Mouse (Mus musculus) neural tube, embryonic 11.5 days (tissue): ENCODE measurements around the gene Ctnnd2. TPM values are rescaled to one million over a fixed set of nuclear protein-coding genes. Genes with fewer than 3 reads are reported as not detected.

ENCODE experiments used
- ATAC-seq: fragments of 200-750 bp; cut with Nextera tagmentation; 2 replicates; pipeline ENCODE4 v1.8.0; 2017; ENCODE audit warnings: moderate number of reproducible peaks, mild to moderate bottlenecking, moderate TSS enrichment, moderate library complexity; ENCODE audit not compliant: insufficient read depth, low FRiP score, low TSS enrichment
- DNase-seq: peaks from one replicate; pipeline ENCODE4 v3.0.0-alpha.2; 2015; ENCODE audit warnings: low spot score
- H3K27ac ChIP-seq: fragments of 300-500 bp; sonication (generic); 2 replicates; pipeline ENCODE4 v1.5.1; 2014; ENCODE audit warnings: low read depth, mild to moderate bottlenecking, low read length
- H3K27me3 ChIP-seq: fragments of 300-500 bp; sonication (generic); 2 replicates; pipeline ENCODE4 v1.6.1; 2014; ENCODE audit warnings: mild to moderate bottlenecking, low read length, mixed read lengths; ENCODE audit not compliant: control insufficient read depth, insufficient read depth
- H3K36me3 ChIP-seq: fragments of 300-500 bp; sonication (generic); 2 replicates; pipeline ENCODE4 v1.6.1; 2014; ENCODE audit warnings: mild to moderate bottlenecking, low read length, moderate library complexity, mixed read lengths; ENCODE audit not compliant: control insufficient read depth, insufficient read depth
- H3K4me1 ChIP-seq: fragments of 300-500 bp; sonication (generic); 2 replicates; pipeline ENCODE4 v1.6.1; 2014; ENCODE audit warnings: low read length, mixed read lengths; ENCODE audit not compliant: control insufficient read depth, insufficient read depth
- H3K4me2 ChIP-seq: fragments of 300-500 bp; sonication (generic); 2 replicates; pipeline ENCODE4 v1.6.1; 2014; ENCODE audit warnings: low read depth, mild to moderate bottlenecking, moderate library complexity
- H3K4me3 ChIP-seq: fragments of 300-500 bp; sonication (generic); 2 replicates; pipeline ENCODE4 v1.5.1; 2014; ENCODE audit warnings: low read depth, low read length
- H3K9ac ChIP-seq: fragments of 300-500 bp; sonication (generic); 2 replicates; pipeline ENCODE4 v1.6.1; 2014; ENCODE audit warnings: mild to moderate bottlenecking, low read length
- H3K9me3 ChIP-seq: fragments of 300-500 bp; sonication (generic); 2 replicates; pipeline ENCODE4 v1.6.1; 2016; ENCODE audit warnings: low read length; ENCODE audit not compliant: control insufficient read depth
- WGBS: fragments of 180-500 bp; shearing (Covaris S2); extraction: QIAGEN DNeasy Blood & Tissue Kit; methylation state at CpG from one replicate; pipeline ENCODE4 v1.1.7; 2014; 5-methylcytosine and 5-hydroxymethylcytosine counted together
- polyA plus RNA-seq: library from polyadenylated mRNA; unstranded; fragments of >200 nt; fragmentation: Nextera tagmentation; extraction: Ambion mirVana; gene quantifications from 2 replicates; pipeline ENCODE4 v1.2.1, GENCODE M21; 2014

The Ctnnd2 gene
- polyA plus RNA-seq, 1 experiment from 2014 or later = 24.0 TPM

DNA sequence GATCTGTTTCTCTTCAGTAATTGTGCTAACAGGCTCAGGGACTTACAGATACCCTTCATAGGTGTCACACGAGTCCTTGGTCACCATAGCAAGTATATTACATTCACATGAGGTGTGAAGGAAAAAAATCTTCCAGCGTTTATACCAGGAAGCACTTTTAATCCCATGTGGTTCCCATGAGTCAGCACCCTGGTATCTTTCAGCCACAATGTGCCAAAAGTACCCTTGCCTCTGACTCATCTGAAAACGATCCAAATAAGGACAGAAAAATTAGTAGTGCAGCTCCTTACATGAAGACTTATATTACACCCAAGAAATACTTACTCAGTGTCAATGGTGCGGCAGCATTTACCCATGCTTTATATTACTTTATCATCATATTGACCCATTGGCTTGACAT lies 104.3 kb downstream of the Ctnnd2 start:
- Histone ChIP-seq H3K4me3 (no peak overlapping the region), H3K4me1 (no peaks in the 10 kb centered on the region), H3K27me3 (no peaks in the 10 kb centered on the region), H3K4me2 (no peak overlapping the region), H3K27ac (no peak overlapping the region), H3K36me3 (no peaks in the 10 kb centered on the region), H3K9me3 (no peaks in the 10 kb centered on the region), H3K9ac (no peak overlapping the region)
- DNase-seq = no peak
- 85% methylated on average over 4 of the region's 4 CpGs for WGBS
- ATAC-seq = no peak

DNA sequence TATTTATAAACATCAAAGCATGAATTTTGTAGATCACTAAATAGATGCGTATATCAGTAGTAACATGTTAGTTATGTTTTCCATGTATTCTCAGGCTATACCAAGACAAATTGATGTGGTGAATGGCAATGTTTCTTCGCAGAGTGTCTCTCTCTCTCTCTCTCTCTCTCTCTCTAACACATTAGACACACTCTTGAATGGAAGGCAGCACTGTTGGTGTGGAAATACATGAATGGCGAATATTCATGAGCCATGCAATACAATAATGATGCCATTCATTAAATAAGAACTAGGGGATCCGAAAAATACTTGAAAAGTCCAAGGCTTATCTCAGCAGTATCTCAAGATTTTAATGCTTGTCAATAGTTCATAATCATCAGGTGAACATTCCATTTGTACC lies 106.2 kb downstream of the Ctnnd2 start:
- Histone ChIP-seq H3K4me1 (no peaks in the 10 kb centered on the region), H3K9ac (no peak overlapping the region), H3K4me2 (no peak overlapping the region), H3K27ac (no peak overlapping the region), H3K27me3 (no peaks in the 10 kb centered on the region), H3K4me3 (no peak overlapping the region), H3K36me3 (no peaks in the 10 kb centered on the region), H3K9me3 (no peaks in the 10 kb centered on the region)
- DNase-seq = no peak
- 80% methylated on average over 4 of the region's 4 CpGs for whole genome bisulfite sequencing
- peak; percentile 60 for ATAC-seq

DNA sequence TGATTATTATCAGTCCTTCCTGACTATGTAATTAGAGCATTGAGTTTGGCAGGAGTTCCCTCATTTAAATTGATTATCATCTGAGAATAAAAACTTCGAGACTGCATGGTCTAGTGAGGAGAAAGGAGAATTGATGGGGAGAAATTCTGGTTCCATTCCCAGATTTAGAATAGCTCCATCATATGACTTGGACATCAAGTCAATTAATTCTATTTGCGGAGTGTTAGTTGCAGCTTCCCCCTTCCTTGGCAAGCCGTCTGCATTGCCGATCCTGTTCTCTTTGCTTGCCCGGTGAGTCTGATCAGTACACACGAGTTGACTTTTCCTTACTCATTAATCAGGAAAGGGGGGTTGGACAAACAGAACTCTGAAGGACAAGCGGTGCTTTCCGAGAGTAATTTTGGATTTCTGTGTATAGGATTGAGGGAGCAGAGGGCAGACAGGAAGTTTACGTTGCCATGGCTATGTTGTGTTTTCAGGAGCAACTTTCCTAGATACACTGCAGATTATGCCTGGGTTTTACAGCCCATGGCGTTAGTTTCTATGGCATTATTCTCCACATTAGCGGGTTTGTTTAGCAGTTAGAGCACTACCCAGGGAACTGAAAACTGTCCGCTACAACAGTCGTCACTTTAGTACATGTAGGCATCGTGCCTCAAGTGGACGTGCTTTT lies 113.3 kb downstream of the Ctnnd2 start:
- Histone ChIP-seq H3K9ac (no peak overlapping the region), H3K9me3 (no peaks in the 10 kb centered on the region), H3K4me2 (no peak overlapping the region), H3K27me3 (no peaks in the 10 kb centered on the region), H3K4me3 (no peak overlapping the region), H3K36me3 (no peaks in the 10 kb centered on the region), H3K27ac (no peak overlapping the region), H3K4me1 (no peaks in the 10 kb centered on the region)
- no peak for DNase-seq
- WGBS = 88% methylated on average over 15 of the region's 15 CpGs
- ATAC-seq = no peak

DNA sequence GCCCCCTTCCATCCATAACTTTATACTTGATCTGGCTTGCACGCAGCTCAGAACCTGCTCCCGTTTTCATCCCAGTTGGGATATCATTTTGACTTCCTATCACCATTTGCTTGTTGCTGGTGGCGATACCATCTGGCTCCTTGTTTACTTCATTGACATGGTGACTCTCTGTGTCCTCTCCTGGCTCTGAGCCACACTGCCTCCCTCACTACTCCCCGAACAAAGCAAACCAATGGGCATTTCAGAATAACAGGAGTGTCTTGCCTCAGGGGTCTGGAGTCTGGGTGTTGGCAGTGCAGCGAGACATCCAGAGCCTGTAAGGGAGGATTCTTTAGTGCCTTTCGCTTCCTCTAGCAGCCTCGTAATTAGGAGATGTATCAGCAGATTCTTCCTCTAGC lies 113.9 kb downstream of the Ctnnd2 start:
- Histone ChIP-seq H3K27ac (no peak overlapping the region), H3K27me3 (no peaks in the 10 kb centered on the region), H3K4me1 (no peaks in the 10 kb centered on the region), H3K4me2 (no peak overlapping the region), H3K9me3 (no peaks in the 10 kb centered on the region), H3K36me3 (no peaks in the 10 kb centered on the region), H3K4me3 (no peak overlapping the region), H3K9ac (no peak overlapping the region)
- DNase-seq (no peak), ATAC-seq (no peak)
- WGBS = 86% methylated on average over 7 of the region's 7 CpGs

DNA sequence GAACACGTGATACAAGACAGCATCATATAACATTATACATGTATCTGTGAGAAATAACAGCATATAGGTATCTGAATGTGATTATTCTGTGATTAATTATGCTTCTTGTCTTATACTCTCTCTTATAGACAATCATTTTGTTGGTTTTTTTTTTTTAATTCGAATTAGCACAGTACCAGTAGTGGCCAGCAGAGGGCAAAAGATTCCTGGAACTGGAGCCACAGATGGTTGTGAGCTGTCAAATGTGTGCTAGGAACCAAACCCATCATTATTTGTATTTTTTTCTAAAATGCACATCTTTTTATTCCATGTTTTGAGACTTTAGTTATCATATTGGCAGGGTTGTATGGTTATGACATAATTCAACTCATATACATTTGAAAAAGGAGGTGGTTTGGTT lies 130.4 kb downstream of the Ctnnd2 start:
- Histone ChIP-seq H3K9me3 (no peaks in the 10 kb centered on the region; the same call in 1 of the 2 replicates), H3K4me1 (no peaks in the 10 kb centered on the region), H3K36me3 (no peaks in the 10 kb centered on the region), H3K4me3 (no peak overlapping the region), H3K9ac (no peak overlapping the region), H3K27ac (no peak overlapping the region), H3K4me2 (no peak overlapping the region), H3K27me3 (no peaks in the 10 kb centered on the region)
- ATAC-seq (no peak), DNase-seq (no peak)
- WGBS = 68% methylated on average over 2 of the region's 2 CpGs

DNA sequence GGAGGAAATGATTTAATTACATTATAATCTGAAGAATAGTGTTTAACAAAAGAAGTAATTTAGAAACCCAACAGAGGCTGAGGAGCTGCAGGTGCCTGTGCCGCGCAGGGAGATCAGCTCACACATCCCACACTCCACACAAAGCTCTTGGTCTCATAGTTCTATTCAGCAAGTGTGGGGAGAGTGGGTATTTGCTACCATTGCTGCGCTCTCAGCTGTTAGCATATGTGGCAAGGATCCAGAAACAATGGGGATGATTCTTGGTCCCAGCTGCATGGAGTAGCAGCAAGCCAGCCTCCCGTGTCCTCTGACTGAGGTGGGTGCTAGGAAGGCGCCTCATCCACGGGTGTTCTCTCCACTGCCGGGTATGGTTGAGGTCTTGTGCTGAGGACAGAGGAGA lies 134.0 kb downstream of the Ctnnd2 start:
- Histone ChIP-seq H3K9ac (no peak overlapping the region), H3K36me3 (no peaks in the 10 kb centered on the region), H3K9me3 (no peaks in the 10 kb centered on the region), H3K27me3 (no peaks in the 10 kb centered on the region), H3K4me2 (no peak overlapping the region), H3K27ac (no peak overlapping the region), H3K4me3 (no peak overlapping the region), H3K4me1 (no peaks in the 10 kb centered on the region)
- no peak for DNase-seq
- no peak for ATAC-seq
- WGBS = 86% methylated on average over 7 of the region's 7 CpGs

DNA sequence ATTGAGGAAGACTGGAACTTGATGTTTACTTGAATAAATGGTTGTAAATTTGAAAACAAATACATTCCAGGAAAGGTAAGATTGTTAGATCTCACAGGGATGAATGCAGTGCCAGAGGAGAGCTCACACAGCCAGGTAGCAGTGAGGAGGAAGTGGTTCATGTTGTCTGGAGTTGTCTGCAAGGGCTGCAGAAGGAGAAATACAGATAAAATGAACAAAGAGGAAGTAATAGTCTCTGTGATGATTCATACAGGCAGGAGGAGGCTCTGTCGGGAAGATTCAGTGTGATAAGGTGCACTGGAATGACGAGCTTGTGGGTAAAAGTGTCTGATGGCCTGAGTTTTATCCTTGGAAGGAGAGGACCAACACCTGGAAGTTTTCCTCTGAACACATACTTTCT lies 150.2 kb downstream of the Ctnnd2 start:
- 83% methylated on average over 2 of the region's 2 CpGs for WGBS
- no peaks in the 10 kb centered on the region for H3K9me3 ChIP-seq
- H3K4me1 ChIP-seq = no peaks in the 10 kb centered on the region
- DNase-seq = no peak
- no peak overlapping the region for H3K27ac ChIP-seq
- no peak overlapping the region for H3K9ac ChIP-seq
- H3K36me3 ChIP-seq = no peaks in the 10 kb centered on the region
- H3K27me3 ChIP-seq = no peaks in the 10 kb centered on the region
- H3K4me3 ChIP-seq = no peak overlapping the region
- no peak for ATAC-seq
- H3K4me2 ChIP-seq = no peak overlapping the region

DNA sequence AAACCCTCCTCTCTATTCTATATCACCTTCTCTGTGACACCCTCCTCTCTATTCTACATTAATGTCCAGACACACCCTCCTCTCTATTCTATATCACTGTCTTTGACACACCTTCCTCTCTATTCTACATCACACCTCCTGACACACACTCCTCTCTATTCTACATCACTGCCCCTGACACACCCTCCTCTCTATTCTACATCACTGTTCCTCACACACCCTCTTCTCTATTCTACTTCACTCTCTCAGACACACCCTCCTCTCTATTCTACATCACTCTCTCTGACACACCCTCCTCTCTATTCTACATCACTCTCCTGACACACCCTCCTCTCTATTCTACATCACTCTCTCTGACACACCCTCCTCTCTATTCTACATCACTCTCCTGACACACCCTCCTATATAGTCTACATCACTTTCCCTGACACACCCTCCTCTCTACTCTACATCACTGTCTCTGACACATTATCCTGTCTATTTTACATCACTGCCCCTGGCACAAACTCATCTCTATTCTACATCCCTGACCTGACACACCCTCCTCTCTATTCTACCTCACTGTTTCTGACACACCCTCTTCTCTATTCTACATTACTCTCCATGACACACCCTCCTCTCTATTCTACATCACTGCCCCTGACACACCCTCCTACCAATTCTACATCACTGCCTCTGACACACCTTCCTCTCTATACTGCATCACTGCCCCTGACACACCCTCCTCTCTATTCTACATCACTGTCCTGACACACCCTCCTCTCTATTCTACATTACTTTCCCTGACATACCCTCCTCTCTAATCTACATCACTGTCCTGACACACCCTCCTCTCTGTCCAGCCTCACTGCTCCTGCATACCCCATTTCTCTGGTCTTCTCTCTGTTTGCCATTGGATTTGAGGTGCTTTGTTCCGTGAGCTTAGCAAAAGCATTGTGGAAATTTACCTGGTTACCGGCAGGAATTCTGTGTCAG lies 161.2 kb downstream of the Ctnnd2 start:
- Histone ChIP-seq H3K4me1 (no peaks in the 10 kb centered on the region), H3K27ac (no peak overlapping the region), H3K9ac (no peak overlapping the region), H3K4me3 (no peak overlapping the region), H3K9me3 (no peaks in the 10 kb centered on the region), H3K36me3 (no peaks in the 10 kb centered on the region), H3K27me3 (no peaks in the 10 kb centered on the region), H3K4me2 (no peak overlapping the region)
- DNase-seq (no peak), ATAC-seq (no peak)
- 97% methylated on average over 2 of the region's 2 CpGs for WGBS
